10 mouse cellular contexts compared by ENCODE assay signal in genomic region chr5:121534521-121534920, GRCm38 (mm10). TPM values are rescaled to one million over a fixed set of nuclear protein-coding genes. Genes with fewer than 3 reads are reported as not detected.
DNase-seq lines count a peak whose midpoint lies in the region; ATAC-seq and TF ChIP-seq lines count a peak whose summit lies in the region.
"Had no signal": no experiment of that assay in that cellular context is flagged by ENCODE, and none has a peak within 500 bp of the region (broad histone marks: within the 10 kb centered on the region; RNA-seq: fewer than 3 reads in every experiment).

No protein-coding gene starts in this region.

- H3K4me1 ChIP-seq in liver, embryonic 13.5 days (replicated peaks), result peaks cover 37% of the 10 kb centered on the region
- H3K4me1 ChIP-seq in forebrain, embryonic 15.5 days, result no peaks in the 10 kb centered on the region
- H3K4me1 ChIP-seq: lung, embryonic 15.5 days had no signal

- H3K27ac ChIP-seq in gastrocnemius, adult 2 months, result no peak overlapping the region
- H3K27ac ChIP-seq in liver, embryonic 13.5 days, result peak overlapping the region; percentile 84
- H3K27ac ChIP-seq in forebrain, embryonic 15.5 days (replicated peaks), result no peak overlapping the region
- H3K27ac ChIP-seq: hindbrain, embryonic 10.5 days; lung, embryonic 15.5 days had no signal

- ATAC-seq in liver, embryonic 13.5 days (ENCODE audit: low read depth), result no peak
- ATAC-seq in forebrain, embryonic 15.5 days (replicated peaks), result no peak

- H3K4me3 ChIP-seq in gastrocnemius, adult 2 months, result no peak overlapping the region
- H3K4me3 ChIP-seq in liver, embryonic 13.5 days (replicated peaks), result no peak overlapping the region
- H3K4me3 ChIP-seq in forebrain, embryonic 15.5 days, result no peak overlapping the region
- H3K4me3 ChIP-seq: hindbrain, embryonic 10.5 days; lung, embryonic 15.5 days had no signal

- DNase-seq in gastrocnemius, adult 2 months, result no peak
- no peak for DNase-seq in gastrocnemius, adult 8-10 months (ENCODE audit: low spot score in 2 of 2)
- peak; percentile 49 for DNase-seq in 3T3-L1 (ENCODE audit: low read depth, low spot score)
- DNase-seq in R1 (ENCODE audit: low read depth, low spot score), result peak; percentile 86
- no peak for DNase-seq in liver, embryonic 13.5 days
- DNase-seq in ovary, adult 18-20 months (ENCODE audit: low spot score), result no peak
- DNase-seq in layer of hippocampus, adult 11-12 months (ENCODE audit: low spot score), result no peak

- 78% methylated on average over 5 of the region's 5 CpGs for WGBS in liver, embryonic 13.5 days (ENCODE audit: insufficient replicate concordance)
- WGBS in forebrain, embryonic 15.5 days, result 93% methylated on average over 5 of the region's 5 CpGs

- no peak overlapping the region for H3K9ac ChIP-seq in liver, embryonic 13.5 days
- H3K9ac ChIP-seq in forebrain, embryonic 15.5 days (replicated peaks), result no peak overlapping the region
- H3K9ac ChIP-seq: lung, embryonic 15.5 days had no signal

- no peak overlapping the region for H3K4me2 ChIP-seq in liver, embryonic 13.5 days
- no peak overlapping the region for H3K4me2 ChIP-seq in forebrain, embryonic 15.5 days (replicated peaks)
- H3K4me2 ChIP-seq: lung, embryonic 15.5 days had no signal

- peak; percentile 39; the same call in 1 of the 2 replicates for TF ChIP-seq CTCF in gastrocnemius, adult 2 months (IDR thresholded peaks at IDR 0.05)

- H3K27me3 ChIP-seq in liver, embryonic 13.5 days, result no peaks in the 10 kb centered on the region
- no peaks in the 10 kb centered on the region for H3K27me3 ChIP-seq in forebrain, embryonic 15.5 days
- H3K27me3 ChIP-seq: lung, embryonic 15.5 days had no signal

- no peaks in the 10 kb centered on the region for H3K9me3 ChIP-seq in liver, embryonic 13.5 days (replicated peaks)
- no peaks in the 10 kb centered on the region for H3K9me3 ChIP-seq in forebrain, embryonic 15.5 days
- H3K9me3 ChIP-seq: hindbrain, embryonic 10.5 days; lung, embryonic 15.5 days had no signal

- intact Hi-C loops in gastrocnemius, adult 2 months (cut with DNase I), result no loop called here

- H3K36me3 ChIP-seq in liver, embryonic 13.5 days, result peaks cover 91% of the 10 kb centered on the region
- H3K36me3 ChIP-seq in forebrain, embryonic 15.5 days, result peaks cover 72% of the 10 kb centered on the region

RNA-seq across cellular contexts. Expression of gene Adam1a, which starts 10.8 kb away (rescaled TPM):
- total RNA-seq in gastrocnemius, adult 2 months (2021), result 1 to 10 TPM; 2.0 to 3.0 TPM
- 1 to 10 TPM; 1.1 to 1.9 (median 1.5) TPM for total RNA-seq in gastrocnemius, adult 8-10 months (2022)
- polyA plus RNA-seq in liver, embryonic 13.5 days (2015; fragmentation: Nextera tagmentation; extraction: Ambion mirVana), result 0.33 and 0.48 TPM in 2 replicates
- polyA plus RNA-seq in forebrain, embryonic 15.5 days (2015; fragmentation: Nextera tagmentation; extraction: Ambion mirVana), result 3.7 and 3.8 TPM in 2 replicates

RNA-seq across cellular contexts. Expression of gene Gm42878, which starts 10.8 kb away (rescaled TPM):
- total RNA-seq in gastrocnemius, adult 2 months (2021), result not detected
- under 1 TPM in 1 of 4 experiments, not detected in 3; 0.94 TPM for total RNA-seq in gastrocnemius, adult 8-10 months (2022)
- polyA plus RNA-seq in liver, embryonic 13.5 days (2015; fragmentation: Nextera tagmentation; extraction: Ambion mirVana), result not detected in 2 replicates
- polyA plus RNA-seq in forebrain, embryonic 15.5 days (2015; fragmentation: Nextera tagmentation; extraction: Ambion mirVana), result not detected in 2 replicates
- polyA plus RNA-seq: hindbrain, embryonic 10.5 days; lung, embryonic 15.5 days had no signal

RNA-seq across cellular contexts. Expression of gene Mapkapk5, which starts 11.2 kb away (rescaled TPM):
- total RNA-seq in gastrocnemius, adult 2 months (2021), result 100 to 1,000 TPM; 100 to 131 TPM
- 100 to 1,000 TPM; 112 to 152 (median 133) TPM for total RNA-seq in gastrocnemius, adult 8-10 months (2022)
- polyA plus RNA-seq in liver, embryonic 13.5 days (2015; fragmentation: Nextera tagmentation; extraction: Ambion mirVana), result 27.4 and 29.1 TPM in 2 replicates
- polyA plus RNA-seq in forebrain, embryonic 15.5 days (2015; fragmentation: Nextera tagmentation; extraction: Ambion mirVana), result 57.1 and 61.9 TPM in 2 replicates

RNA-seq across cellular contexts. Expression of gene Adam1b, which starts 31.3 kb away (rescaled TPM):
- not detected for total RNA-seq in gastrocnemius, adult 2 months (2021)
- total RNA-seq in gastrocnemius, adult 8-10 months (2022), result not detected
- polyA plus RNA-seq in liver, embryonic 13.5 days (2015; fragmentation: Nextera tagmentation; extraction: Ambion mirVana), result not detected in 2 replicates
- polyA plus RNA-seq in forebrain, embryonic 15.5 days (2015; fragmentation: Nextera tagmentation; extraction: Ambion mirVana), result 0.08 TPM in 1 of 2 replicates, not detected in the other
- polyA plus RNA-seq: lung, embryonic 15.5 days had no signal

RNA-seq across cellular contexts. Expression of gene Aldh2, which starts 59.1 kb away (rescaled TPM):
- 100 to 1,000 TPM; 116 to 287 TPM for total RNA-seq in gastrocnemius, adult 2 months (2021)
- 100 to 1,000 TPM; 112 to 210 (median 157) TPM for total RNA-seq in gastrocnemius, adult 8-10 months (2022)
- 123 and 138 TPM in 2 replicates for polyA plus RNA-seq in liver, embryonic 13.5 days (2015; fragmentation: Nextera tagmentation; extraction: Ambion mirVana)
- 97.5 and 97.8 TPM in 2 replicates for polyA plus RNA-seq in forebrain, embryonic 15.5 days (2015; fragmentation: Nextera tagmentation; extraction: Ambion mirVana)

Comparison
In these comparisons a context has a peak if more than half of its experiments do, and no peak if none do; other contexts are left out.
1. DNase-seq: peak in 3T3-L1 (single experiment) and R1 (single experiment); none in gastrocnemius, adult 2 months (single experiment), gastrocnemius, adult 8-10 months (0 of 2), liver, embryonic 13.5 days (single experiment), ovary, adult 18-20 months (single experiment) and layer of hippocampus, adult 11-12 months (single experiment).